Comparison of ENCODE assay signal across 24 mouse cellular contexts in genomic region chr11:106332458-106332857, GRCm38 (mm10). TPM values are rescaled to one million over a fixed set of nuclear protein-coding genes. Genes with fewer than 3 reads are reported as not detected.
A peak's percentile ranks its signal among the peaks of the same experiment; 100 is the strongest.
DNase-seq lines count a peak whose midpoint lies in the region.
"Had no signal": no experiment of that assay in that cellular context is flagged by ENCODE, and none has a peak within 500 bp of the region (broad histone marks: within the 10 kb centered on the region; RNA-seq: fewer than 3 reads in every experiment).

No protein-coding gene starts in this region.

- DNase-seq in cerebellum, adult 9-11 months, result peak; percentile 30
- no peak for DNase-seq in cerebellum, adult 9-10 months
- peak; percentile 44 to 51 for DNase-seq in heart, adult 18-20 months
- DNase-seq in heart, adult 8-10 months (ENCODE audit: low spot score), result no peak
- peak; percentile 35 to 41 for DNase-seq in cerebellum, postnatal 36 days
- peak; percentile 55 for DNase-seq in heart, postnatal 4 days
- DNase-seq in c-Kit-positive CD71-positive TER-119-positive erythroid progenitor cells, embryonic 14.5 days (ENCODE audit: low spot score), result no peak
- no peak for DNase-seq in urinary bladder, adult 2 months (ENCODE audit: low spot score)
- DNase-seq: adrenal gland, adult 8-10 months; embryo, embryonic 11 days; kidney, adult 9 months; layer of hippocampus, adult 9-11 months; thymus, postnatal 36 days had no signal

RNA-seq across cellular contexts. Expression of gene Cd79b, which starts 17.9 kb away (rescaled TPM):
- total RNA-seq in heart, adult 18-20 months (2021), result 10 to 100 TPM in 1 of 2 experiments, 1 to 10 TPM in 1; 2.0 to 14.1 TPM
- total RNA-seq in heart, adult 8-10 months (2022), result 1 to 10 TPM in 2 of 4 experiments, under 1 TPM in 2; 0.52 to 2.3 (median 1.0) TPM
- total RNA-seq in heart, postnatal 4 days (2021), result 1 to 10 TPM; 1.2 to 2.1 TPM
- 1.3 and 1.7 TPM in 2 replicates for polyA plus RNA-seq in urinary bladder, adult 2 months (2012; rRNA removed)

RNA-seq across cellular contexts. Expression of gene Scn4a, which starts 20.6 kb away (rescaled TPM):
- total RNA-seq in heart, adult 18-20 months (2021), result 10 to 100 TPM; 22.6 to 23.8 TPM
- 10 to 100 TPM; 23.9 to 46.8 (median 31.4) TPM for total RNA-seq in heart, adult 8-10 months (2022)
- 1 to 10 TPM; 2.5 to 3.5 TPM for total RNA-seq in heart, postnatal 4 days (2021)
- polyA plus RNA-seq in urinary bladder, adult 2 months (2012; rRNA removed), result 0.10 and 0.19 TPM in 2 replicates
- total RNA-seq: granulocyte monocyte progenitor cell, adult 5-6 weeks; midbrain, postnatal 0 days had no signal
- polyA plus RNA-seq: forebrain, embryonic 11.5 days; hindbrain, embryonic 12.5 days had no signal

RNA-seq across cellular contexts. Expression of gene Gh, which starts 30.8 kb away (rescaled TPM):
- not detected for total RNA-seq in heart, adult 18-20 months (2021)
- total RNA-seq in heart, adult 8-10 months (2022), result not detected
- total RNA-seq in heart, postnatal 4 days (2021), result not detected
- polyA plus RNA-seq in urinary bladder, adult 2 months (2012; rRNA removed), result not detected in 2 replicates
- total RNA-seq: adrenal gland, adult 8-10 months; granulocyte monocyte progenitor cell, adult 5-6 weeks; left cerebral cortex, postnatal 10 days had no signal
- polyA plus RNA-seq: embryonic facial prominence, embryonic 15.5 days; forebrain, embryonic 11.5 days; hindbrain, embryonic 12.5 days; inflammation-experienced regulatory T-cells, adult 6 months; limb, embryonic 14.5 days; liver, embryonic 16.5 days; midbrain, postnatal 0 days; neural tube, embryonic 11.5 days had no signal

RNA-seq across cellular contexts. Expression of gene Prr29, which starts 32.8 kb away (rescaled TPM):
- 1 to 10 TPM in 1 of 2 experiments, under 1 TPM in 1; 0.57 to 1.3 TPM for total RNA-seq in heart, adult 18-20 months (2021)
- total RNA-seq in heart, adult 8-10 months (2022), result 1 to 10 TPM in 3 of 4 experiments, under 1 TPM in 1; 0.75 to 1.8 (median 1.5) TPM
- total RNA-seq in heart, postnatal 4 days (2021), result under 1 TPM; 0.41 to 0.52 TPM
- polyA plus RNA-seq in urinary bladder, adult 2 months (2012; rRNA removed), result 0.27 and 0.33 TPM in 2 replicates
- total RNA-seq: granulocyte monocyte progenitor cell, adult 5-6 weeks; left cerebral cortex, postnatal 10 days had no signal
- polyA plus RNA-seq: forebrain, embryonic 11.5 days; frontal cortex, adult 2 months; hindbrain, embryonic 12.5 days; liver, embryonic 16.5 days; midbrain, postnatal 0 days; neural tube, embryonic 11.5 days had no signal

RNA-seq across cellular contexts. Expression of gene Icam2, which starts 55.4 kb away (rescaled TPM):
- total RNA-seq in heart, adult 18-20 months (2021), result 10 to 100 TPM; 19.2 to 24.5 TPM
- total RNA-seq in heart, adult 8-10 months (2022), result 10 to 100 TPM; 15.6 to 28.2 (median 21.5) TPM
- total RNA-seq in heart, postnatal 4 days (2021), result 10 to 100 TPM; 55.6 to 56.5 TPM
- polyA plus RNA-seq in urinary bladder, adult 2 months (2012; rRNA removed), result 13.2 and 16.3 TPM in 2 replicates

Comparison
In these comparisons a context has a peak if more than half of its experiments do, and no peak if none do; other contexts are left out.
1. DNase-seq: peak in cerebellum, adult 9-11 months (single experiment), heart, adult 18-20 months (2 of 2), cerebellum, postnatal 36 days (2 of 2) and heart, postnatal 4 days (single experiment); none in cerebellum, adult 9-10 months (single experiment), heart, adult 8-10 months (single experiment), c-Kit-positive CD71-positive TER-119-positive erythroid progenitor cells, embryonic 14.5 days (single experiment) and urinary bladder, adult 2 months (single experiment).
2. RNA of gene Scn4a, which starts 20.6 kb away (total RNA-seq): 23.9 to 46.8 TPM in heart, adult 8-10 months and 22.6 to 23.8 TPM in heart, adult 18-20 months; 2.5 to 3.5 TPM in heart, postnatal 4 days; every median in the first group is over 4 times any median in the second.